Mouse (Mus musculus) adrenal gland, postnatal 25 days (tissue): Measurements from ENCODE around the gene Shisa8. TPM values are rescaled to one million over a fixed set of nuclear protein-coding genes. Genes with fewer than 3 reads are reported as not detected.

Source experiments
- DNase-seq: peaks from one replicate; pipeline ENCODE4 v3.0.0; 2021; ENCODE audit warnings: mixed read lengths
- total RNA-seq: library from RNA; stranded (reverse); gene quantifications from 2 replicates; pipeline ENCODE4 v1.2.3, GENCODE M21; 2021

The Shisa8 gene
- total RNA-seq, 1 experiment from 2014 or later, result 0.24 TPM

- no peak for DNase-seq
Measured at GRCm38 (mm10) chr15:82170437-82171377, 41.9 kb downstream of the Shisa8 start.

GRCm38 (mm10) chr15:82169671-82170070 is 42.9 kb downstream of the Shisa8 start:
- no peak for DNase-seq

GRCm38 (mm10) chr15:82167201-82168168 is 45.1 kb downstream of the Shisa8 start:
- no peak for DNase-seq

GRCm38 (mm10) chr15:82166240-82167100 is 46.1 kb downstream of the Shisa8 start:
- no peak for DNase-seq

GRCm38 (mm10) chr15:82165332-82166239 is 47.0 kb downstream of the Shisa8 start:
- peak; percentile 79 for DNase-seq

GRCm38 (mm10) chr15:82164496-82164895 is 48.1 kb downstream of the Shisa8 start:
- no peak for DNase-seq

- DNase-seq, result no peak
Measured at GRCm38 (mm10) chr15:82164061-82164399, 48.6 kb downstream of the Shisa8 start.

- DNase-seq, result no peak
Measured at GRCm38 (mm10) chr15:82163356-82164060, 49.1 kb downstream of the Shisa8 start.

GRCm38 (mm10) chr15:82161965-82162600 is 50.5 kb downstream of the Shisa8 start:
- no peak for DNase-seq

GRCm38 (mm10) chr15:82160731-82161640 is 51.6 kb downstream of the Shisa8 start:
- no peak for DNase-seq

- DNase-seq, result no peak
Measured at GRCm38 (mm10) chr15:82159471-82159870, 53.1 kb downstream of the Shisa8 start.

GRCm38 (mm10) chr15:82158243-82159035 is 54.2 kb downstream of the Shisa8 start:
- no peak for DNase-seq

- no peak for DNase-seq
Measured at GRCm38 (mm10) chr15:82156902-82157301, 55.7 kb downstream of the Shisa8 start.

GRCm38 (mm10) chr15:82156298-82156697 is 56.3 kb downstream of the Shisa8 start:
- no peak for DNase-seq
